Mouse (Mus musculus) heart, embryonic 14.5 days (tissue): Measurements from ENCODE around the gene Fgf12. TPM values are rescaled to one million over a fixed set of nuclear protein-coding genes. Genes with fewer than 3 reads are reported as not detected.

ENCODE experiments used
- ATAC-seq: fragments of 200-750 bp; cut with Nextera tagmentation; 2 replicates; pipeline ENCODE4 v1.8.0; 2017; ENCODE audit warnings: low read depth, moderate TSS enrichment; ENCODE audit not compliant: insufficient number of reproducible peaks, insufficient read depth, low FRiP score
- H3K27ac ChIP-seq, 2 experiments: fragments of 200-500 bp in 1 of 2; fragments of 300-500 bp in 1 of 2; sonication (generic) in 1 of 2; replicated peaks in 1 of 2; 2 replicates each; pipeline ENCODE4 v1.5.1; 2012 to 2014; ENCODE audit warnings: low read depth in 2 of 2, low read length in 2 of 2, control low read depth in 1 of 2, mild to moderate bottlenecking in 1 of 2, mixed read lengths in 1 of 2; ENCODE audit not compliant: control insufficient read depth in 1 of 2, insufficient read depth in 1 of 2
- H3K27me3 ChIP-seq: fragments of 300-500 bp; sonication (generic); 2 replicates; pipeline ENCODE4 v1.6.1; 2014; ENCODE audit warnings: mild to moderate bottlenecking, low read length, control low read depth; ENCODE audit not compliant: control insufficient read depth, insufficient read depth
- H3K36me3 ChIP-seq: fragments of 300-500 bp; sonication (generic); 2 replicates; pipeline ENCODE4 v1.6.1; 2014; ENCODE audit warnings: mild to moderate bottlenecking, control low read depth, low read length, mixed read lengths; ENCODE audit not compliant: control insufficient read depth, insufficient read depth
- H3K4me1 ChIP-seq, 2 experiments: fragments of 200-500 bp in 1 of 2; fragments of 300-500 bp in 1 of 2; sonication (generic) in 1 of 2; 2 replicates each; pipeline ENCODE4 v1.6.1; 2012 to 2014; ENCODE audit warnings: low read length in 2 of 2, control low read depth in 1 of 2, mixed read lengths in 1 of 2; ENCODE audit not compliant: control insufficient read depth in 2 of 2, insufficient read depth in 2 of 2
- H3K4me2 ChIP-seq: fragments of 300-500 bp; sonication (generic); 2 replicates; pipeline ENCODE4 v1.6.1; 2014; ENCODE audit warnings: mild to moderate bottlenecking, low read length
- H3K4me3 ChIP-seq, 2 experiments: fragments of 200-500 bp in 1 of 2; fragments of 300-500 bp in 1 of 2; sonication (generic) in 1 of 2; 2 replicates each; pipeline ENCODE4 v1.5.1; 2012 to 2014; ENCODE audit warnings: low read length in 2 of 2, mild to moderate bottlenecking in 2 of 2, control low read depth in 1 of 2, low read depth in 1 of 2, moderate library complexity in 1 of 2; ENCODE audit not compliant: control insufficient read depth in 1 of 2, insufficient read depth in 1 of 2
- H3K9ac ChIP-seq: fragments of 300-500 bp; sonication (generic); 2 replicates; pipeline ENCODE4 v1.6.1; 2014; ENCODE audit warnings: mild to moderate bottlenecking, low read length
- H3K9me3 ChIP-seq: fragments of 300-500 bp; sonication (generic); 2 replicates; pipeline ENCODE4 v1.6.1; 2016; ENCODE audit warnings: low read length, control low read depth; ENCODE audit not compliant: control insufficient read depth
- WGBS: fragments of 180-500 bp; shearing (Covaris S2); extraction: QIAGEN DNeasy Blood & Tissue Kit; methylation state at CpG from one replicate; pipeline ENCODE4 v1.1.7; 2014; 5-methylcytosine and 5-hydroxymethylcytosine counted together
- polyA plus RNA-seq: library from polyadenylated mRNA; unstranded; fragments of >200 nt; fragmentation: Nextera tagmentation; extraction: Ambion mirVana; gene quantifications from 2 replicates; pipeline ENCODE4 v1.2.1, GENCODE M21; 2014

The Fgf12 gene
- polyA plus RNA-seq, 1 experiment from 2014 or later: 35.0 TPM

DNA sequence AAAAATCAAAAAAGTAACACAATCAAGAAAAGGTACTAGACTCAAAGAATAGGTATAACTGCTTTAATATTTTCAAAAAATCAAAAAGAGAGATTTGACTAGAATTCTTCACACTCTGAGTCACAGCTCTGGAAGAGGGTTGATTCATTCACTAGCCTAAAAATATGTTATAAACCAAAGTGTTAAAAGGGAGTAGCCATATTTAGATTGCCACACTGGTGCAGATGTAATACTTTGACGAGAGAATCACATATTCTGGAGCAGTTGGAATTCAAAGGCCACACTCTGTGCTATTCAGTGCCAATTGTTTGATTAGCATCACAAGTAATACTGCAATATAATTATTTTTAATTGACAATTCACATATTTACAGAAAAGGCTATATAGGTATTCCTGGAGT lies 416.2 kb downstream of the Fgf12 start:
- WGBS: 43% methylated on average over 1 of the region's 1 CpGs
- no peaks in the 10 kb centered on the region for H3K4me1 ChIP-seq
- H3K36me3 ChIP-seq: no peaks in the 10 kb centered on the region
- H3K9me3 ChIP-seq: no peaks in the 10 kb centered on the region
- H3K4me3 ChIP-seq: no peak overlapping the region
- H3K27ac ChIP-seq: no peak overlapping the region
- no peaks in the 10 kb centered on the region for H3K27me3 ChIP-seq
- ATAC-seq: no peak
- H3K9ac ChIP-seq: no peak overlapping the region
- H3K4me2 ChIP-seq: no peak overlapping the region

DNA sequence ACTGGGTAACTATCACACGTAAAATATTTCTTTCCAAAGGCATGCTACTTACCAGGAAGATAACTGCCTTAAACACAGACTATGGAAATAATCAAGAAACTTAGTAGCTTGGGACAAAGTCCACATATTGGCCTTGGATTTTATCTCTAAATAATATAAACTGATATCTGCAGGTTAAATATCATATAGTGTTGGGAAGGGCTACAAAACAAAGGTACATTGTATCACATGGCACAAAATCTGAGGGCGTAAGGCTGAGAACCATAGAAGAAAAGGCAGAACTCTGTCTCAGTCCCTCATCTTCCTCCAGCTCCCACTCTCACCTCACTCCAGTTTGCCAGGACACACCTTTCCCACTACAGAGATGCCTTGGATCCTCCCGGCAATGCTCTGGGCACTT lies 417.8 kb downstream of the Fgf12 start:
- no peak for ATAC-seq
- no peaks in the 10 kb centered on the region for H3K27me3 ChIP-seq
- no peak overlapping the region for H3K4me2 ChIP-seq
- no peaks in the 10 kb centered on the region for H3K36me3 ChIP-seq
- H3K4me3 ChIP-seq: no peak overlapping the region
- WGBS: 80% methylated on average over 3 of the region's 3 CpGs
- H3K4me1 ChIP-seq: no peaks in the 10 kb centered on the region
- H3K9ac ChIP-seq: no peak overlapping the region
- no peak overlapping the region for H3K27ac ChIP-seq
- H3K9me3 ChIP-seq: no peaks in the 10 kb centered on the region

DNA sequence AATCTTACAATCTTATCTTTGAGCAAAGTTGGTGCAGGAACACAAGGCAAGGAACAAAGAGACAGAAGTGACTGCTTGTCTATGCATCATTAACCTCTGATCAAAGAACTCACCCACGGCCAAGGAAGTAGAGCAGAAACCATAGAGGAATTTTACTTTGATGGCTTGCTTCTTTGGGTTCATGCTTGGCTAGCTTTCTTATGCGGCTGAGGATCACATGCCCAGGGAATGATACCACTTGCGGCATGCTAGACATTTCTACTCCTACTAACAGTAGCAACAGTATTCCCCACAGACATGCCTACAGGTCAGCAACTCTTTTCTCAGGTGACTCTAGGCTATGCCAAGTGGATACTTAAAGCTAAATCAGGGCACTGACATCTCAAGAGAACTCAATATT lies 429.3 kb downstream of the Fgf12 start:
- WGBS: 75% methylated on average over 3 of the region's 3 CpGs
- no peaks in the 10 kb centered on the region for H3K36me3 ChIP-seq
- H3K27ac ChIP-seq: no peak overlapping the region
- no peaks in the 10 kb centered on the region for H3K27me3 ChIP-seq
- ATAC-seq: no peak
- H3K9me3 ChIP-seq: no peaks in the 10 kb centered on the region
- H3K9ac ChIP-seq: no peak overlapping the region
- H3K4me2 ChIP-seq: no peak overlapping the region
- no peak overlapping the region for H3K4me3 ChIP-seq
- no peaks in the 10 kb centered on the region for H3K4me1 ChIP-seq

DNA sequence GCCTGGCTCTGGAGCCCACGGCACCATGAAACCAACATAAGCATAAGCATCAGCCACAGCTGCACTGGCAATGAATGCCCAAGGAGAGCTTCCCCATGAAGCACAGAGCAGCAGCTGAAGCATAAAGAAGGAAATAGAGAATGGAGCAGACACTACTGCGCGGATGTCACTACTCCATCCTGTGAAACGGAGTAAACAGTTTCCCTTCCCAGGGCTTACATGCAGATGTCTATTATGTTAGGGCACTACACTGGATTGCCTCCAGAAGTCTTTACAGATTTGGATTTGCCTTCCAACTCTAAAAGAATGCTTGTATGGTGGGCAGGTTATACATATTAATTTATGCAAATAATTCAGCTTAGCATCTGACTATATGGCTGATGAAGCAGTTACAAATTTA lies 441.2 kb downstream of the Fgf12 start:
- H3K4me2 ChIP-seq: no peak overlapping the region

DNA sequence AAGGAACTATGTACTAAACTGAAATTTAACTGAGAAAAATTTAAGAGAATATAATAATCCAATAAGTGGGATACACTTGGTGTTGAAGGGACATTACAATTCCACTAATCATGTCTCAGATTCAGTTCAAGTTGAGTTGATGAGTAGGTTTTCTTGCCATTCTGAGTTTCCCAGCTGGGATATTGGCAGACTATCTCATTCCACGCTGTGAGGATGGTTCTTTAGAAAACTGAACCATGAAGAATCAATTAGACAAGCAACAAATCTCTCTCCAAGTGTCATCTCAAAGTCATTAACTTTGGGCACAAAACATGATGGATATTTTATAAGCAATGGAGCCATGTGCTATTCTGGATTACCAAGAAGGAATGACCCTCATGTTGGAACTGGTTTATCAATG lies 449.0 kb downstream of the Fgf12 start:
- Histone ChIP-seq H3K9me3 (no peaks in the 10 kb centered on the region), H3K4me2 (no peak overlapping the region), H3K36me3 (no peaks in the 10 kb centered on the region), H3K27me3 (no peaks in the 10 kb centered on the region), H3K9ac (no peak overlapping the region), H3K27ac (no peak overlapping the region), H3K4me1 (no peaks in the 10 kb centered on the region), H3K4me3 (no peak overlapping the region)
- no peak for ATAC-seq
- 38% methylated on average over 1 of the region's 1 CpGs for WGBS

More for the DNA sequence above, 441.2 kb downstream of the Fgf12 start:
- H3K9me3 ChIP-seq: no peaks in the 10 kb centered on the region
- H3K27me3 ChIP-seq: no peaks in the 10 kb centered on the region
- H3K4me3 ChIP-seq: no peak overlapping the region
- no peak overlapping the region for H3K27ac ChIP-seq
- H3K4me1 ChIP-seq: no peaks in the 10 kb centered on the region
- no peak for ATAC-seq
- H3K36me3 ChIP-seq: no peaks in the 10 kb centered on the region
- H3K9ac ChIP-seq: no peak overlapping the region
- 80% methylated on average over 4 of the region's 4 CpGs for WGBS

DNA sequence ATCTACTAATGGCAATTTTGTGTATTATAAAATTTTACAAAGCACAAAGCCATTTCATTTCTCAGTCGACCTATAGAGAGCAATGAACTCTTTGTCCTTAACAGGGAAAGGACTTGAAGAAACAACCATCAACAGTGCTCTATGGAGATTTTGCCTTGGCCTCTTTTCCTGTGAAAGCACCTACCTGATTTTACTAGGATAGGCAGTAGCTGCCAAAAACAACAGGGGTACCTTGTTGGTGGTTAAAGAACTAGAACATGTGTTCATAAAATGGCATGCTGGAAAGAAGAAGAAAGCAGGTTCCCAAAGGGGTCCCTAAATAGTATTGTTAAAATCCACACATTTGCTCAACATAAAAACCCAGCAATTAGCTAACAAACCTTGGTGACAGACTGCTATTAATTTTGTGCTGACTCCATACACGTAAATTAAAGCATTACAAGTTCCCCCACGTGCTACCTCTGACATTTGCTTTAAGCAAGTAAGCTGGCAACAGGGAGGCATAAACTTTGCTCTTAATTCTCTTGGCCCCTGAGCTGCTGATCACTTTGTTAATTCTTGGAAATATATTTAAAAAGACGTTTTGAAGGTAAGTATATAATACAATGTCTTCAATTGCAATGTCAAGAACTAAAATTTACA lies 463.1 kb downstream of the Fgf12 start:
- 55% methylated on average over 4 of the region's 4 CpGs for WGBS
- H3K4me2 ChIP-seq: no peak overlapping the region
- no peak overlapping the region for H3K4me3 ChIP-seq
- H3K4me1 ChIP-seq: no peaks in the 10 kb centered on the region
- H3K9ac ChIP-seq: no peak overlapping the region
- no peaks in the 10 kb centered on the region for H3K36me3 ChIP-seq
- H3K9me3 ChIP-seq: no peaks in the 10 kb centered on the region
- no peaks in the 10 kb centered on the region for H3K27me3 ChIP-seq
- no peak overlapping the region for H3K27ac ChIP-seq
- ATAC-seq: no peak

DNA sequence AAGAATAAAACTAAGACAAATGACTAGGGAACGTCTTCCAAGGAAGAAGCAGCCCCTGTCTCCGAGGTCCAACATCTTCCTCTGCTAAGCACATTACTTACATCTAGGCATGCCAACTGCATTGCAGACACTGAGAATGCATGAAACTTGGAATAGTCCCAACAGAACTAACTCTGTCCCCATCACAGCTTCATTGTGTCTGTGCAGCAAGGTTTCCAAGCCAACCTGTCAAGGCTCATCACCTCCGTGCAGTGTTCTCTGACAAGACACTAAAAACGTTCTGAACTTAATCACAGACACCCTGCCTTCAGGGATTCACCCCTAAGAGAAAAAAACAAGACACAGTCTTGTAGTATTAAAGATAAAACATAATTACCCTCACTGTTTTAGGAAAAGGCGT lies 495.0 kb downstream of the Fgf12 start:
- no peaks in the 10 kb centered on the region for H3K27me3 ChIP-seq
- H3K4me2 ChIP-seq: no peak overlapping the region
- ATAC-seq: no peak
- H3K9me3 ChIP-seq: no peaks in the 10 kb centered on the region
- no peaks in the 10 kb centered on the region for H3K4me1 ChIP-seq
- H3K27ac ChIP-seq: no peak overlapping the region
- no peaks in the 10 kb centered on the region for H3K36me3 ChIP-seq
- no peak overlapping the region for H3K9ac ChIP-seq
- 71% methylated on average over 5 of the region's 5 CpGs for WGBS
- H3K4me3 ChIP-seq: no peak overlapping the region

DNA sequence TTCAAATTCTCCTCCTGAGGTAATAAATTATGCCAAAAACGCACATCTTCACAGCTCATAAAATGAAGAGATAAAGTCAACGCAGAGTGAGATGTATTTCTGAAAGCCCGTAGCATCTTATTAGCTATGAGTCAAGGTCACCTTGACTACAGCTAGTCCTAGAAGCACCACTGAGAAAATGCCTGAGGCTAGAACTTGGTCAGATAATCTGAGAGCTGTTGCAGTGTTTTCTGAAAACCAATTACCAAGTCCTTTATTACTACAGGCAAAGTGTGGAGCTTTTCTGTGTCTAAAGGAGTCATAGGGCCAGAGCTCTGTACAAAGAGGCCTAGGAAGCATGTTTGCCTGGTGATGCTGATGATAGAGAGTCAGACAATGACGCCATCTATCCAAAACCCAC lies 498.6 kb downstream of the Fgf12 start:
- Histone ChIP-seq H3K4me1 (no peaks in the 10 kb centered on the region), H3K9ac (no peak overlapping the region), H3K36me3 (no peaks in the 10 kb centered on the region), H3K4me3 (no peak overlapping the region), H3K27me3 (no peaks in the 10 kb centered on the region), H3K9me3 (no peaks in the 10 kb centered on the region), H3K27ac (no peak overlapping the region), H3K4me2 (no peak overlapping the region)
- ATAC-seq: no peak
- whole genome bisulfite sequencing: 80% methylated on average over 4 of the region's 4 CpGs
